Mouse (Mus musculus) bone marrow, adult 2 months (tissue): ENCODE measurements around the gene Gabpb2. TPM values are rescaled to one million over a fixed set of nuclear protein-coding genes. Genes with fewer than 3 reads are reported as not detected.
"Not testable (repeated sequence)": the region's sequence is repeated elsewhere in the genome, so short reads cannot be mapped to it uniquely, and the experiment has no call there.

ENCODE experiments used
- H3K27ac ChIP-seq: fragments of 200-500 bp; 2 replicates; pipeline ENCODE4 v1.5.1; 2012; ENCODE audit warnings: low read depth, mild to moderate bottlenecking, control low read depth, inconsistent platforms, low read length; ENCODE audit not compliant: control insufficient read depth, poor library complexity, insufficient read depth
- H3K4me1 ChIP-seq: fragments of 200-500 bp; 2 replicates; pipeline ENCODE4 v1.6.1; 2011; ENCODE audit warnings: low read length; ENCODE audit not compliant: control insufficient read depth, insufficient read depth
- H3K4me3 ChIP-seq: fragments of 200-500 bp; replicated peaks from 2 replicates; pipeline ENCODE3; 2011; ENCODE audit warnings: mild to moderate bottlenecking, low read depth, low read length, control low read depth; ENCODE audit not compliant: control insufficient read depth
- CTCF ChIP-seq: fragments of 200-500 bp; IDR thresholded peaks from 2 replicates; pipeline ENCODE4 v1.5.1; 2011; ENCODE audit warnings: low read length, control low read depth; ENCODE audit not compliant: control insufficient read depth, insufficient read depth
- POLR2A ChIP-seq: fragments of 200-500 bp; IDR thresholded peaks from 2 replicates; pipeline ENCODE4 v1.6.1; 2011; ENCODE audit warnings: low read depth, mild to moderate bottlenecking, control low read depth, low read length, borderline replicate concordance; ENCODE audit not compliant: control insufficient read depth
- WGBS: fragments of 180-500 bp; shearing (Covaris S2); methylation state at CpG from one replicate; pipeline ENCODE4 v1.1.7; 2018; 5-methylcytosine and 5-hydroxymethylcytosine counted together
- polyA plus RNA-seq: library from polyadenylated mRNA; stranded (reverse); fragments of >200 nt; gene quantifications from 2 replicates; pipeline ENCODE4 v1.2.4, GENCODE M21; 2011; ENCODE audit warnings: low replicate concordance; ENCODE audit not compliant: missing spikeins, insufficient read depth, insufficient read length

Gene Gabpb2
- polyA plus RNA-seq, 1 experiment = 28.5 TPM

DNA sequence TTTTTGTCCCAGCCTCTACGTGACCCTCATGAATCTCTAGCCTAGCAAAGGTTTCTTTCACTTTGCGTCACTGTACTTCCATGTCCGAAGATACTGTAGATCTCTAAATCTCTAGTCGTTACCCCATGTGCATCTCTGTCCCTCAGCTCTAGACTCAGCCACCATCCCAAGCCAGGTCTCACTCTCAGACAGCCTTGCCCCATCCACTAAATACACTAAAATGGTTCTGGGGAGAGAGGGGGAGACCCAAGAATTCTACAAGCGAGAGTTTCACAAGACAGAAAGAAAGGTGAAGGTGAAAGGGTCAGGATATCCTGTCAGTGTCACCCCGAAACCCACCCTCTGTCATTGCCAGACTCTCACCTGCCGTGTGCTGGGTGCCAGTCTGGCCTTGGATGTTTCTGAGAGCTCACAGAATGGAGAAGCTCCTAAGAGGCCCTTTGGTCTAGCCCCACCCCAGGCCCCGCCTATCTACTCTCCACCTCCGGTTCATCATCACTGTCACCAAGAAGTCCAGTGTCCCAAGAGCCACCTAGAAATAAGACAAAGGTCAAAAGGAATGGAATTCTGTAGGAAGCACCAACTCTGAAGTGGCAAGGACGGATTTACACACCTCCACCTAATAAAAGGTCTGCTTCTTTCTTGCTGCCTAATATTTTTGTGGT lies 75.6 kb downstream of the Gabpb2 start, which contains the start of gene Tnfaip8l2:
Gene Tnfaip8l2 (minus strand): TSS at position 409 of the 665 bp plus-strand sequence.
- 19% methylated on average over 10 of the region's 10 CpGs for WGBS
- H3K4me3 ChIP-seq = peak within 1 kb of the TSS; percentile 81
- TF ChIP-seq POLR2A (peak; percentile 46; the same call in 1 of the 2 replicates), CTCF (no peak)
- peak within 1 kb of the TSS; percentile 96 for H3K27ac ChIP-seq
- peaks cover 3% of the 10 kb centered on the region for H3K4me1 ChIP-seq

- Histone ChIP-seq H3K4me3 (peak overlapping the region; percentile 81), H3K4me1 (peaks cover 3% of the 10 kb centered on the region), H3K27ac (peak overlapping the region; percentile 96)
- TF ChIP-seq CTCF = no peak
- TF ChIP-seq POLR2A = peak; percentile 34; the same call in 1 of the 2 replicates
- 5% methylated on average over 9 of the region's 9 CpGs for WGBS
Measured at GRCm38 (mm10) chr3:95141474-95141873, 76.2 kb downstream of the Gabpb2 start.

- 88% methylated on average over 6 of the region's 6 CpGs for WGBS
- TF ChIP-seq CTCF (no peak), POLR2A (no peak)
- peak overlapping the region; percentile 81 for H3K4me3 ChIP-seq
- H3K27ac ChIP-seq = peak overlapping the region; percentile 96
- peaks cover 3% of the 10 kb centered on the region for H3K4me1 ChIP-seq
Measured at GRCm38 (mm10) chr3:95140795-95141194, 76.9 kb downstream of the Gabpb2 start.

DNA sequence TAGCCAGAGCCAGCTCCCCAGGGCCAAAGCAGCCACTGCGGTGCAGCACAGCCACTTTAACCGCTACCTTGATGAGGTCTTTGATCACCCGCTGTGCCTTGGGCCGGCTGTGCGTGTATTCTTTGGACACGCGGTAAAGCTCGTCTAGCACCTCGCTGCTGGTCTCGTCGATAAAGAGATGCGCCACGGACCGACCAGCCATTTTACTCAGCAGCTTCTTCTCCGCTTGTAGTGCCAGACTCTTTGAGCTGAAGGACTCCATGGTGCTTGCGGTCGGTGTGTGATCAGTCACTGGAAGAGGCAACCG lies 77.5 kb downstream of the Gabpb2 start:
- peak overlapping the region; percentile 74 for H3K27ac ChIP-seq
- H3K4me3 ChIP-seq = peak overlapping the region; percentile 63
- peaks cover 3% of the 10 kb centered on the region for H3K4me1 ChIP-seq
- 0 out of 2 replicates have a peak, but pooled peaks have one; percentile 12 for TF ChIP-seq POLR2A
- no peak for TF ChIP-seq CTCF
- 78% methylated on average over 18 of the region's 18 CpGs for WGBS

DNA sequence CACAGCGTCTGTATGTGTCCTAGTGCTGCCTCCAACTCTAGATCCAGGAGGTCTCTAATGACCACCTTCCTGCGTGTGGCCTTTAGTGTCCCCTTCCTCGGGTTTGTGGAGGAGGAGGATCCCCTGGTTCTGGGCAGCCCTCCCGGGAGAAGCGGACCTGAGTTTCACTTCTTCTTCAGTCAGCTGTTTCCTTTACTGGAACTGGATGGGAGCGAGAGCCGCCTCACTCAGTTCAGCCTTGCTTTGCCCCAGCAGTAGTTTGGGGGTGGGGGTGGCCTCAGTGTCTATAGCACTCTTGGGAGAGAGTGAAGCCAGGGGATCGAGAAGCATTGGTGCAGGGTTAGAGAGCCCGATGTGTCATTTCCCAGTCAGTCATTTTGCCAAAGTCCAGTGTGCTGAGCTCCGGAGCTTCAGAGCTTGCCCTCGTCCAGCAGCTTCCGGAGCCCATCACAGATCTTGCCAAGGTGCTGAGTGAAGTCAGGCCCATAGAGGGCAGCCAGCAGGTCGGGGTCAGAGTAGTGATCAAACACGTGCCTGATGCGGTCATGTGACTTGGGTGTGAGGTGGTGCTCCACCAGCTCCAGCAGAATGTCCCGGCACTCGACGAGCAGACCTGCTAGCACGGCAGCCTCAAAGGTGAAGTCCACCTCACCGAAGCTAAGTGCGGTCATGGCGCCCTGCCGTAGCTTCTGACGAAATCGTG lies 78.0 kb downstream of the Gabpb2 start:
- Histone ChIP-seq H3K27ac (peak overlapping the region; percentile 74; the same call in 1 of the 2 replicates), H3K4me3 (peak overlapping the region; percentile 63), H3K4me1 (peaks cover 3% of the 10 kb centered on the region)
- WGBS = 53% methylated on average over 25 of the region's 25 CpGs
- TF ChIP-seq POLR2A (no peak), CTCF (no peak)

DNA sequence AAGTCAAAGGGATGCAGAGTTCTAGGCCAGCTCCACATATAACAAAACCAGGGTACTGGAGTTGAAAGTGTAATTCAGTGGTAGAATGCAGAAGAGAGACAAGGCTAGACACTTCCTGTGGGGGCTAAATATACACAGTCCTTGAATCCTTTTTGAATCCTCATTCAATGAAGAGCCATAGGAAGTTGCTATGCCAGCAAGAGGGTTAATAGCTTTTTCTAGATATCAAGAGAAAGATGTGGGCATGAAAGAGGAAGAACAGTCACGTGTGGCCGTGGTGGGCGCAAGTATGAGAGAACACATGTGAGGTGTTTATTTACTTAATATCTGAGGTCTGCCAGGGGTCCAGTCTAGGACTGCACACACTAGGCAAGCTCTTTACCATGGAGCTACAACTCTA lies 81.4 kb downstream of the Gabpb2 start:
- Histone ChIP-seq H3K4me3 (no peak overlapping the region), H3K27ac (peak overlapping the region; percentile 73; the same call in 1 of the 2 replicates), H3K4me1 (peaks cover 5% of the 10 kb centered on the region)
- TF ChIP-seq CTCF = no peak
- TF ChIP-seq POLR2A = no peak
- WGBS = 11% methylated on average over 3 of the region's 3 CpGs

- H3K27ac ChIP-seq = peak overlapping the region; percentile 73; the same call in 1 of the 2 replicates
- H3K4me3 ChIP-seq = peak overlapping the region; percentile 44
- H3K4me1 ChIP-seq = peaks cover 4% of the 10 kb centered on the region
- TF ChIP-seq POLR2A = no peak
- no peak for TF ChIP-seq CTCF
- 6% methylated on average over 7 of the region's 7 CpGs for WGBS
Measured at GRCm38 (mm10) chr3:95135433-95136052, 82.2 kb downstream of the Gabpb2 start.

GRCm38 (mm10) chr3:95135023-95135422 lies 82.7 kb downstream of the Gabpb2 start:
- Histone ChIP-seq H3K27ac (peak overlapping the region; percentile 49; the same call in 1 of the 2 replicates), H3K4me3 (peak overlapping the region; percentile 36), H3K4me1 (peaks cover 4% of the 10 kb centered on the region)
- 0% methylated on average over 6 of the region's 6 CpGs for WGBS
- no peak for TF ChIP-seq POLR2A
- no peak for TF ChIP-seq CTCF

- H3K27ac ChIP-seq, H3K4me3 ChIP-seq, H3K4me1 ChIP-seq: not testable (repeated sequence)
- WGBS = no CpG with 5 or more reads among the region's 12 CpGs
Measured at GRCm38 (mm10) chr3:95134133-95134532, 83.6 kb downstream of the Gabpb2 start.
